Mouse (Mus musculus) heart, adult 2 months (tissue): ENCODE data around the gene Zfp68. TPM values are rescaled to one million over a fixed set of nuclear protein-coding genes. Genes with fewer than 3 reads are reported as not detected.
"Not testable (repeated sequence)": the region's sequence is repeated elsewhere in the genome, so short reads cannot be mapped to it uniquely, and the experiment has no call there.

Source experiments
- DNase-seq, 2 experiments: peaks; one replicate each; pipeline ENCODE4 v3.0.0; 2021
- H3K27ac ChIP-seq: fragments of 200-600 bp; 2 replicates; pipeline ENCODE4 v1.8.1; 2022
- H3K27me3 ChIP-seq: fragments of 200-500 bp; 2 replicates; pipeline ENCODE4 v1.6.1; 2012; ENCODE audit warnings: mild to moderate bottlenecking, low read length, inconsistent platforms, mixed read lengths; ENCODE audit not compliant: control insufficient read depth, insufficient read depth
- H3K36me3 ChIP-seq: fragments of 200-500 bp; 2 replicates; pipeline ENCODE4 v1.6.1; 2012; ENCODE audit warnings: low read length, inconsistent platforms; ENCODE audit not compliant: control insufficient read depth, insufficient read depth
- H3K4me1 ChIP-seq: fragments of 200-500 bp; 2 replicates; pipeline ENCODE4 v1.6.1; 2011; ENCODE audit warnings: low read length; ENCODE audit not compliant: control insufficient read depth, insufficient read depth
- H3K4me3 ChIP-seq: fragments of 200-600 bp; 2 replicates; pipeline ENCODE4 v1.8.1; 2022
- H3K79me2 ChIP-seq: fragments of 200-500 bp; replicated peaks from 2 replicates; pipeline ENCODE4 v1.6.1; 2012; ENCODE audit warnings: mild to moderate bottlenecking, inconsistent platforms, low read length, moderate library complexity, mixed read lengths; ENCODE audit not compliant: control insufficient read depth, insufficient read depth
- H3K9ac ChIP-seq: fragments of 200-500 bp; 2 replicates; pipeline ENCODE4 v1.6.1; 2012; ENCODE audit warnings: low read depth, mild to moderate bottlenecking, control low read depth, inconsistent platforms, low read length, mixed read lengths
- CTCF ChIP-seq: fragments of 200-600 bp; IDR thresholded peaks from 2 replicates; pipeline ENCODE4 v1.8.1; 2022; ENCODE audit warnings: antibody characterized with exemption, mild to moderate bottlenecking, moderate library complexity
- EP300 ChIP-seq: fragments of 200-500 bp; IDR thresholded peaks from 2 replicates; pipeline ENCODE4 v1.6.1; 2011; ENCODE audit warnings: low read depth, low read length, control low read depth; ENCODE audit not compliant: insufficient read depth
- POLR2A ChIP-seq: fragments of 200-500 bp; IDR thresholded peaks from 2 replicates; pipeline ENCODE4 v1.6.1; 2011; ENCODE audit warnings: mild to moderate bottlenecking, low read depth, low read length, control low read depth; ENCODE audit not compliant: insufficient read depth
- WGBS: fragments of 180-500 bp; shearing (Covaris S2); methylation state at CpG from one replicate; pipeline ENCODE4 v1.1.7; 2018; 5-methylcytosine and 5-hydroxymethylcytosine counted together
- intact Hi-C: fragments of 180-260 bp; cut with DNase I; formaldehyde crosslinking; loops from one replicate; pipeline ENCODE4 v1.15.1; 2025
- microRNA-seq, 2 experiments: library from miRNA; unstranded; fragments of <30 nt; microRNA quantifications; one replicate each; pipeline ENCODE4 v1.2.0; 2021
- polyA plus RNA-seq: library from polyadenylated mRNA; depleted of rRNA; stranded (reverse); fragments of >200 nt; gene quantifications from 2 replicates; pipeline ENCODE4 v1.2.3, GENCODE M21; 2012; rRNA removed
- total RNA-seq, 2 experiments: library from RNA; stranded (reverse); gene quantifications; 2 replicates each; pipeline ENCODE4 v1.2.3; 2021

Zfp68 gene
- total and polyA plus RNA-seq, 3 experiments: 6.8 to 19.4 (median 17.7) TPM

- Histone ChIP-seq H3K4me3 (peak overlapping the region; percentile 78), H3K36me3 (peaks cover 14% of the 10 kb centered on the region), H3K4me1 (peaks cover 5% of the 10 kb centered on the region), H3K27ac (no peak overlapping the region), H3K79me2 (peaks cover 6% of the 10 kb centered on the region), H3K27me3 (no peaks in the 10 kb centered on the region; the same call in 1 of the 2 replicates), H3K9ac (no peak overlapping the region)
- DNase-seq: no peak
- TF ChIP-seq POLR2A (no peak), EP300 (no peak), CTCF (peak; percentile 42)
- WGBS: 100% methylated on average over 1 of the region's 1 CpGs
- intact Hi-C loops: no loop called here
Measured at GRCm38 (mm10) chr5:138618353-138618752, 1.2 kb downstream of the Zfp68 start.

GRCm38 (mm10) chr5:138587396-138587795 is 32.2 kb downstream of the Zfp68 start:
- WGBS: 78% methylated on average over 6 of the region's 6 CpGs
- intact Hi-C loops: no loop called here
- Histone ChIP-seq H3K27me3 (no peaks in the 10 kb centered on the region), H3K79me2 (no peaks in the 10 kb centered on the region), H3K36me3 (no peaks in the 10 kb centered on the region), H3K4me1 (no peaks in the 10 kb centered on the region), H3K27ac (no peak overlapping the region), H3K4me3 (no peak overlapping the region), H3K9ac (no peak overlapping the region)
- no peak for TF ChIP-seq CTCF
- no peak for TF ChIP-seq POLR2A
- no peak for TF ChIP-seq EP300
- DNase-seq: no peak

- TF ChIP-seq POLR2A (no peak), CTCF (peak; percentile 39)
- 48% methylated on average over 4 of the region's 4 CpGs for WGBS
- Histone ChIP-seq H3K27ac (no peak overlapping the region), H3K9ac (no peak overlapping the region), H3K4me3 (no peak overlapping the region), H3K79me2 (no peaks in the 10 kb centered on the region), H3K27me3 (no peaks in the 10 kb centered on the region), H3K4me1 (no peaks in the 10 kb centered on the region), H3K36me3 (no peaks in the 10 kb centered on the region)
- intact Hi-C loops: no loop called here
- no peak for DNase-seq
Measured at GRCm38 (mm10) chr5:138571623-138572022, 47.9 kb downstream of the Zfp68 start.

GRCm38 (mm10) chr5:138564612-138565011 is 54.9 kb downstream of the Zfp68 start, which contains the start of gene 1700123K08Rik:
1700123K08Rik (minus strand) TSS chr5:138564712.
- H3K4me1 ChIP-seq, intact Hi-C loops, H3K27ac ChIP-seq, H3K9ac ChIP-seq, H3K27me3 ChIP-seq, H3K79me2 ChIP-seq, H3K4me3 ChIP-seq, H3K36me3 ChIP-seq, DNase-seq: not testable (repeated sequence)
- WGBS: 70% methylated on average over 2 of the region's 2 CpGs

Small RNA genes within 50 kb of the gene (microRNA-seq; reads per million reads assigned to microRNA genes)
- gene Gm24082: 0 reads per million in 2 experiments

Other genes with a start within 250 kb of the Zfp68 start
- gene Zfp157, start 178.3 kb downstream of the Zfp68 start, total RNA-seq: 1 to 10 TPM; 3.5 to 4.5 TPM
- gene Zfp157, start 178.3 kb downstream of the Zfp68 start, polyA plus RNA-seq: 1.9 and 5.5 TPM in 2 replicates
- gene 1700123K08Rik, start 55.0 kb downstream of the Zfp68 start, total RNA-seq: not detected
- 0.20 TPM in 1 of 2 replicates, not detected in the other for gene 1700123K08Rik, start 55.0 kb downstream of the Zfp68 start, polyA plus RNA-seq
- gene A430033K04Rik, start 3.1 kb upstream of the Zfp68 start, total RNA-seq: 1 to 10 TPM; 3.5 to 4.3 TPM
- 0.98 and 2.9 TPM in 2 replicates for gene A430033K04Rik, start 3.1 kb upstream of the Zfp68 start, polyA plus RNA-seq
- 10 to 100 TPM; 11.3 to 14.7 TPM for gene Fam20c, start 134.8 kb upstream of the Zfp68 start, total RNA-seq
- gene Fam20c, start 134.8 kb upstream of the Zfp68 start, polyA plus RNA-seq: 10.0 and 11.0 TPM in 2 replicates
- not detected for gene Gm5294, start 200.3 kb upstream of the Zfp68 start, total RNA-seq
- gene Gm5294, start 200.3 kb upstream of the Zfp68 start, polyA plus RNA-seq: not detected in 2 replicates